Mouse (Mus musculus) midbrain, embryonic 15.5 days (tissue): ENCODE measurements around the gene Rps6kb2. TPM values are rescaled to one million over a fixed set of nuclear protein-coding genes. Genes with fewer than 3 reads are reported as not detected.

Experiments used
- ATAC-seq: fragments of 200-750 bp; cut with Nextera tagmentation; replicated peaks from 2 replicates; pipeline ENCODE4 v1.8.0; 2017; ENCODE audit warnings: moderate TSS enrichment
- H3K27ac ChIP-seq: fragments of 300-500 bp; sonication (generic); 2 replicates; pipeline ENCODE4 v1.5.1; 2015; ENCODE audit warnings: mild to moderate bottlenecking, inconsistent platforms
- H3K27me3 ChIP-seq: fragments of 300-500 bp; sonication (generic); replicated peaks from 2 replicates; pipeline ENCODE4 v1.6.1; 2015; ENCODE audit warnings: inconsistent platforms
- H3K36me3 ChIP-seq: fragments of 300-500 bp; sonication (generic); replicated peaks from 2 replicates; pipeline ENCODE4 v1.6.1; 2015; ENCODE audit warnings: inconsistent platforms
- H3K4me1 ChIP-seq: fragments of 300-500 bp; sonication (generic); 2 replicates; pipeline ENCODE4 v1.6.1; 2015; ENCODE audit warnings: inconsistent platforms
- H3K4me2 ChIP-seq: fragments of 300-500 bp; sonication (generic); 2 replicates; pipeline ENCODE4 v1.6.1; 2015; ENCODE audit warnings: inconsistent platforms, mild to moderate bottlenecking, moderate library complexity
- H3K4me3 ChIP-seq: fragments of 300-500 bp; sonication (generic); 2 replicates; pipeline ENCODE4 v1.5.1; 2015; ENCODE audit warnings: mild to moderate bottlenecking, inconsistent platforms
- H3K9ac ChIP-seq: fragments of 300-500 bp; sonication (generic); 2 replicates; pipeline ENCODE4 v1.6.1; 2015; ENCODE audit warnings: mild to moderate bottlenecking, inconsistent platforms
- H3K9me3 ChIP-seq: fragments of 300-500 bp; sonication (generic); 2 replicates; pipeline ENCODE4 v1.6.1; 2016; ENCODE audit warnings: inconsistent platforms
- WGBS: fragments of 180-500 bp; shearing (Covaris S2); methylation state at CpG from one replicate; pipeline ENCODE4 v1.1.7; 2015; ENCODE audit warnings: mixed read lengths; 5-methylcytosine and 5-hydroxymethylcytosine counted together
- polyA plus RNA-seq: library from polyadenylated mRNA; unstranded; fragments of >200 nt; fragmentation: Nextera tagmentation; extraction: Ambion mirVana; gene quantifications from 2 replicates; pipeline ENCODE4 v1.2.1, GENCODE M21; 2015

The Rps6kb2 gene
- 60.1 and 60.7 TPM in 2 replicates for polyA plus RNA-seq

- ATAC-seq, result peak; percentile 89
- Histone ChIP-seq H3K36me3 (peaks cover 18% of the 10 kb centered on the region), H3K9me3 (no peaks in the 10 kb centered on the region), H3K27me3 (no peaks in the 10 kb centered on the region), H3K4me3 (peak within 1 kb of the TSS; percentile 66), H3K27ac (peak within 1 kb of the TSS; percentile 84), H3K4me1 (peaks cover 21% of the 10 kb centered on the region), H3K4me2 (peak within 1 kb of the TSS; percentile 92), H3K9ac (peak within 1 kb of the TSS; percentile 70)
- WGBS, result 6% methylated on average over 42 of the region's 42 CpGs
Measured at GRCm38 (mm10) chr19:4162646-4163542, at the start of gene Rps6kb2. Gene Rps6kb2 (minus strand): TSS chr19:4163354.

- H3K4me3 ChIP-seq, result no peak overlapping the region
- no peak overlapping the region for H3K4me2 ChIP-seq
- WGBS, result 17% methylated on average over 4 of the region's 4 CpGs
- H3K9me3 ChIP-seq, result no peaks in the 10 kb centered on the region
- no peaks in the 10 kb centered on the region for H3K36me3 ChIP-seq
- no peak overlapping the region for H3K9ac ChIP-seq
- H3K27me3 ChIP-seq, result peaks cover 43% of the 10 kb centered on the region
- no peak for ATAC-seq
- no peak overlapping the region for H3K27ac ChIP-seq
- H3K4me1 ChIP-seq, result peaks cover 24% of the 10 kb centered on the region
Measured at GRCm38 (mm10) chr19:4211891-4212588, 48.9 kb upstream of the Rps6kb2 start.

GRCm38 (mm10) chr19:4208563-4208962 lies 45.4 kb upstream of the Rps6kb2 start:
- Histone ChIP-seq H3K27me3 (peaks cover 24% of the 10 kb centered on the region), H3K9ac (no peak overlapping the region), H3K27ac (no peak overlapping the region), H3K9me3 (no peaks in the 10 kb centered on the region), H3K4me1 (peaks cover 1% of the 10 kb centered on the region), H3K36me3 (no peaks in the 10 kb centered on the region), H3K4me3 (no peak overlapping the region), H3K4me2 (no peak overlapping the region)
- 67% methylated on average over 5 of the region's 5 CpGs for WGBS
- no peak for ATAC-seq

GRCm38 (mm10) chr19:4206971-4207370 lies 43.8 kb upstream of the Rps6kb2 start:
- no peak for ATAC-seq
- no peak overlapping the region for H3K9ac ChIP-seq
- H3K4me1 ChIP-seq, result peaks cover 5% of the 10 kb centered on the region
- no peak overlapping the region for H3K27ac ChIP-seq
- no peak overlapping the region for H3K4me3 ChIP-seq
- 0% methylated on average over 2 of the region's 2 CpGs for WGBS
- H3K9me3 ChIP-seq, result no peaks in the 10 kb centered on the region
- H3K27me3 ChIP-seq, result peaks cover 10% of the 10 kb centered on the region
- H3K4me2 ChIP-seq, result no peak overlapping the region
- no peaks in the 10 kb centered on the region for H3K36me3 ChIP-seq

GRCm38 (mm10) chr19:4204889-4205288 lies 41.7 kb upstream of the Rps6kb2 start:
- 61% methylated on average over 4 of the region's 4 CpGs for WGBS
- H3K27ac ChIP-seq, result no peak overlapping the region
- H3K27me3 ChIP-seq, result no peaks in the 10 kb centered on the region; the same call in 1 of the 2 replicates
- H3K9ac ChIP-seq, result no peak overlapping the region
- ATAC-seq, result no peak
- H3K9me3 ChIP-seq, result no peaks in the 10 kb centered on the region
- H3K4me2 ChIP-seq, result no peak overlapping the region
- peaks cover 21% of the 10 kb centered on the region for H3K4me1 ChIP-seq
- H3K36me3 ChIP-seq, result no peaks in the 10 kb centered on the region
- H3K4me3 ChIP-seq, result no peak overlapping the region

- Histone ChIP-seq H3K4me1 (peaks cover 21% of the 10 kb centered on the region), H3K9ac (no peak overlapping the region), H3K27ac (no peak overlapping the region), H3K9me3 (no peaks in the 10 kb centered on the region), H3K27me3 (no peaks in the 10 kb centered on the region; the same call in 1 of the 2 replicates), H3K4me2 (no peak overlapping the region), H3K4me3 (no peak overlapping the region), H3K36me3 (no peaks in the 10 kb centered on the region)
- no peak for ATAC-seq
- WGBS, result 71% methylated on average over 13 of the region's 13 CpGs
Measured at GRCm38 (mm10) chr19:4203604-4204326, 40.6 kb upstream of the Rps6kb2 start.

- H3K9ac ChIP-seq, result no peak overlapping the region
- 66% methylated on average over 3 of the region's 3 CpGs for WGBS
- H3K4me1 ChIP-seq, result peaks cover 21% of the 10 kb centered on the region
- no peak overlapping the region for H3K4me3 ChIP-seq
- no peaks in the 10 kb centered on the region; the same call in 1 of the 2 replicates for H3K27me3 ChIP-seq
- no peak overlapping the region for H3K27ac ChIP-seq
- H3K36me3 ChIP-seq, result no peaks in the 10 kb centered on the region
- no peak for ATAC-seq
- H3K4me2 ChIP-seq, result no peak overlapping the region
- no peaks in the 10 kb centered on the region for H3K9me3 ChIP-seq
Measured at GRCm38 (mm10) chr19:4203148-4203547, 40.0 kb upstream of the Rps6kb2 start.

- WGBS, result 36% methylated on average over 7 of the region's 7 CpGs
- H3K9me3 ChIP-seq, result no peaks in the 10 kb centered on the region
- peak overlapping the region; percentile 55; the same call in 1 of the 2 replicates for H3K27ac ChIP-seq
- no peaks in the 10 kb centered on the region; the same call in 1 of the 2 replicates for H3K27me3 ChIP-seq
- H3K4me1 ChIP-seq, result peaks cover 21% of the 10 kb centered on the region
- peak; percentile 37 for ATAC-seq
- H3K9ac ChIP-seq, result peak overlapping the region; percentile 73
- peak overlapping the region; percentile 97 for H3K4me2 ChIP-seq
- H3K4me3 ChIP-seq, result peak overlapping the region; percentile 55
- H3K36me3 ChIP-seq, result no peaks in the 10 kb centered on the region
Measured at GRCm38 (mm10) chr19:4202149-4202548, 39.0 kb upstream of the Rps6kb2 start.

GRCm38 (mm10) chr19:4201291-4201909 lies 38.2 kb upstream of the Rps6kb2 start, which contains the start of gene Rad9a:
Gene Rad9a (minus strand): TSS chr19:4201662.
- Histone ChIP-seq H3K9ac (peak within 1 kb of the TSS; percentile 73), H3K4me3 (peak within 1 kb of the TSS; percentile 55), H3K4me2 (peak within 1 kb of the TSS; percentile 97), H3K4me1 (peaks cover 21% of the 10 kb centered on the region), H3K9me3 (no peaks in the 10 kb centered on the region), H3K27me3 (no peaks in the 10 kb centered on the region; the same call in 1 of the 2 replicates), H3K27ac (peak within 1 kb of the TSS; percentile 55), H3K36me3 (peaks cover 5% of the 10 kb centered on the region; the same call in 1 of the 2 replicates)
- WGBS, result under 1% methylated on average over 34 of the region's 34 CpGs
- peak; percentile 85 for ATAC-seq

- H3K4me3 ChIP-seq, result no peak overlapping the region
- 74% methylated on average over 3 of the region's 3 CpGs for WGBS
- ATAC-seq, result no peak
- no peaks in the 10 kb centered on the region for H3K9me3 ChIP-seq
- H3K36me3 ChIP-seq, result peaks cover 28% of the 10 kb centered on the region
- H3K4me1 ChIP-seq, result peaks cover 42% of the 10 kb centered on the region
- no peak overlapping the region for H3K4me2 ChIP-seq
- H3K9ac ChIP-seq, result no peak overlapping the region
- no peak overlapping the region for H3K27ac ChIP-seq
- no peaks in the 10 kb centered on the region for H3K27me3 ChIP-seq
Measured at GRCm38 (mm10) chr19:4197180-4197579, 34.0 kb upstream of the Rps6kb2 start.

GRCm38 (mm10) chr19:4196548-4196947 lies 33.4 kb upstream of the Rps6kb2 start:
- H3K4me2 ChIP-seq, result no peak overlapping the region
- H3K4me1 ChIP-seq, result peaks cover 37% of the 10 kb centered on the region
- H3K9me3 ChIP-seq, result no peaks in the 10 kb centered on the region
- no peak overlapping the region for H3K9ac ChIP-seq
- H3K36me3 ChIP-seq, result peaks cover 28% of the 10 kb centered on the region
- no peak overlapping the region for H3K4me3 ChIP-seq
- H3K27ac ChIP-seq, result no peak overlapping the region
- H3K27me3 ChIP-seq, result no peaks in the 10 kb centered on the region
- ATAC-seq, result no peak
- WGBS, result 62% methylated on average over 5 of the region's 5 CpGs
